Mouse (Mus musculus): ENCODE results near the gene 4931409K22Rik.

The 4931409K22Rik gene

DNA sequence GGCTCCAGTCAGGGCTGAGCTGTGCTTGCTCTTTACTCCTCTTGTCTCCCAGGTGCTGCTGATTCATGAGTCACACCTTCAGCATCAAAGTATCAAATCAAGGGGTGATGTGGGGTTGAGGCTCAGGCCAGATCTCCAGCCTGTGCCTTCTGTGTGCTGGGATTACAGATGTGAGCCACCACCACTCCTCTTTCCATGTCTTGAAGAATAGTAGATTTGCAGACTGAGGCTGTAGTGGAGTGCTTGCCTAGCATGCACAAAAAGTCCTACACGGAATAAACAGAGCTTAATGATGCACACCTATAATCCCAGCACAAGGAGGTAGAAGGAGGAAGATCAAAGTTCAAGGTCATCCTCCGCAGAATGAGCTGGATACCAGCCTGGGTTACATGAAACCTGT lies at the start of gene 4931409K22Rik:
4931409K22Rik (minus strand) TSS at position 101 of the 400 bp plus-strand sequence.
- ATAC-seq (ENCODE audit: low TSS enrichment), result no peak

- no peak for ATAC-seq (ENCODE audit: low TSS enrichment)
Measured at GRCm38 (mm10) chr5:24605980-24606665, 49.5 kb upstream of the 4931409K22Rik start.

- no peak for ATAC-seq (ENCODE audit: low TSS enrichment)
Measured at GRCm38 (mm10) chr5:24605321-24605979, 48.8 kb upstream of the 4931409K22Rik start.

GRCm38 (mm10) chr5:24604656-24605100 lies 48.1 kb upstream of the 4931409K22Rik start:
- peak; percentile 69 for ATAC-seq (ENCODE audit: low TSS enrichment)

- peak; percentile 6 for ATAC-seq (ENCODE audit: low TSS enrichment)
Measured at GRCm38 (mm10) chr5:24604080-24604655, 47.6 kb upstream of the 4931409K22Rik start.

DNA sequence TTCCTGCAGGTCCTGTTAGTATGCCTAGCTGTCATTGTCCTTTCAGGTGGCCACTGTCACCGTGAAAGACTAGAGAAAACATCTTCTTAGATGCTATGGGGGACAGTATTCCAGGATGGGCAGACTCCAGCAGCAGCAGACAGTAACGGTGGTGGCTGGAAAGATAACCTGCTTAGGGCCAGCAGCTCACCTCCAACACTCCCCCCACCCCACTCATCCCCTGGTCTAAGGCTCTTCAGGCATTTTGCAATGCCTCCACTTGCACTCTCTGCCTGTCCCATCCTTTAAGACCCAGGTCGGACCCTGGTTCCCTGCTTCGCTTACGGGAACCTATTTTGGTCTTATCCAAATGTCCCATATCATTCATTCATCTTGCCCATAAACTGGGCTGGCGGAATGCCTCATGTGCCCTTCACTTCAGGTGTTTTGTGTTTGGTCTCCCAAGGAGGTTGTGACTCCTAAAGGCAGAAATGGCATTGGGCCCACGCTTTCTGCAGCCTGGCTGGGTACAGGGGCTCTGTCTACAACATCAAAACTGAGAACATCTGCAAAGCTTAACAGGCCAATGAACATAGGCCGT lies 46.9 kb upstream of the 4931409K22Rik start:
- ATAC-seq (ENCODE audit: low TSS enrichment), result no peak

DNA sequence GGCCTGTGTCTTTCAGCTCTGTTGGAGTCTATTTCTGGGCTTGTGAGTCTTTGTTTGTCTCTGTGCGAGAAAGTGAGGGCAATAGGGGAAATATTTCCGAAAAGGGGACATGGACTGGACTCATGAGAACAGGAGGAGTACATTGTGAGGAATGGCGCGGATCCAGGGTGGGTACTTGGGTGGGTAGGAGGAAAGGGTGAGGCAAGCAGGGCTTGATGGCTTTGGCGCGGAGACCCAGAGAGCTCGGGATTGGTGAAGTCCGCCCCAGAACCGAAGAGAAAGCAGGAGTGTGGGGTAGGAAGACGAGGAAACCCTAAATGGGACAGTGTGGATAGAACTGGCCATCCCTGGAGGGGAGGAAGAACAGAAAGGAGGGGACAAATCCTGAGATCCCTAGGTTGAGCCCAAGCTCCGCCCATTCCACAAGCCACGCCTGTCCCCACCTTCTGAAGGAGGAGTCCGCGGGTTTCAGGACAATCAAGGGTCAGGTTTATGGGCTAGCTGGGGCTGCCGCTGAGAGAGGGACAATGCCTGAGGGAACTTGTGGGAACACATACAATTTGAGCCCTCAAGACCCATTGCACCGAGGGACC lies 46.2 kb upstream of the 4931409K22Rik start:
- ATAC-seq (ENCODE audit: low TSS enrichment), result peak; percentile 13; the same call in 1 of the 2 replicates

- peak; percentile 20; the same call in 1 of the 2 replicates for ATAC-seq (ENCODE audit: low TSS enrichment)
Measured at GRCm38 (mm10) chr5:24601911-24602750, 45.5 kb upstream of the 4931409K22Rik start.

- ATAC-seq (ENCODE audit: low TSS enrichment), result no peak
Measured at GRCm38 (mm10) chr5:24601071-24601835, 44.6 kb upstream of the 4931409K22Rik start.

- ATAC-seq (ENCODE audit: low TSS enrichment), result no peak
Measured at GRCm38 (mm10) chr5:24600236-24600635, 43.6 kb upstream of the 4931409K22Rik start.

- ATAC-seq (ENCODE audit: low TSS enrichment), result no peak
Measured at GRCm38 (mm10) chr5:24599137-24599536, 42.5 kb upstream of the 4931409K22Rik start.

GRCm38 (mm10) chr5:24598570-24599006 lies 42.0 kb upstream of the 4931409K22Rik start:
- no peak for ATAC-seq (ENCODE audit: low TSS enrichment)

DNA sequence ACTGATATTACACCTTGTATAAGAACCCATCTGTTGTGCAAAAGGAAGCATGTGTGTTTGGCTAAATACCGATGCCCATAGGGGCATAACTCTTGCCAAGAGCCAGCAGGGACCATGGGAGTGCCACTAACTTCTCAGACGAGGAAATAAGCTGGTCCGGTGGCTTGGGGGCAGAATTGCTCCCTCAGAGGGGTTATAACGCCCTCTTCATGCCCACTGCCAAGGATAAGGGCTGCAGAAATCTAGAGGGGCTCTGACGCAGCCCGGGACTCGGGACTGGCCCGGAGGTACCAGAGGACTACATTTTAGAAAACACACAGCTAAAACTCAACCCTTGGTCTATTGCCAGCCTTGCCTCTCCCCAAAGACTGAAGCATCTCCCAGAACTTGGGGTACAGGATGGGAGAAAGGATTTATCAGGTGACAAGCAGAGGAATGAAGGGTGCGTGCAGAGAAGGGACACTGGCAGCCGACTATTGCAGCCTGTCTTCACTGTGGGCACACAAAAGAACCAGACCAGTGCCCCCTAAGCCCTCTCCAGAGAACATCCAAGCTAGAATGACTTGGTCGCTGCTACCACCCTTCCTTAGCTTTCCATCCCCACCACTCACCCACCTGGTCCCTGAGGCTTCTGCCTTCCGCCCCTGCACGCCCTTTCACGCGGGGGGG lies 41.4 kb upstream of the 4931409K22Rik start:
- ATAC-seq (ENCODE audit: low TSS enrichment), result no peak

- ATAC-seq (ENCODE audit: low TSS enrichment), result peak; percentile 49
Measured at GRCm38 (mm10) chr5:24597221-24597728, 40.7 kb upstream of the 4931409K22Rik start.

- ATAC-seq (ENCODE audit: low TSS enrichment), result peak; percentile 53
Measured at GRCm38 (mm10) chr5:24596519-24597171, 40.0 kb upstream of the 4931409K22Rik start.

- ATAC-seq (ENCODE audit: low TSS enrichment), result no peak
Measured at GRCm38 (mm10) chr5:24595786-24596380, 39.3 kb upstream of the 4931409K22Rik start.

DNA sequence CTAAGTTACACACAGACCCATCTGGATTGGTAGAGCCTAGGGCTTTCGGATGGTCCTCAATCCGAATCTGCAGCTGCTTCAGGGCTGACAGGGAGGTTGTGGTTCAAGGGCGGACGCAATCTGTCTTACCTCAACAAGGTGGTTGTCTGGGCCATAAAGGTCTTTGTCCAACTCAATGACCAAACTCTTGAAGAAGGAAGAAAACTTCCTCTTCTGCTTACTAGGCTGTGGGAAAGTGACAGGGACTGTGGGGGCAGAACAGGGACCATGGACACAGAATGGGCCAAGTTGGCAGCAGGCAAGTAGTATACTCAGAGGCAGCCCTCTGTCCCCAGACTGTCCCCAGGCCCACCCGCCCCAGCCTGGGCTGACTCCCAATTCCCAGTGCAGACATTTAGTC lies 38.7 kb upstream of the 4931409K22Rik start:
- ATAC-seq (ENCODE audit: low TSS enrichment), result no peak

DNA sequence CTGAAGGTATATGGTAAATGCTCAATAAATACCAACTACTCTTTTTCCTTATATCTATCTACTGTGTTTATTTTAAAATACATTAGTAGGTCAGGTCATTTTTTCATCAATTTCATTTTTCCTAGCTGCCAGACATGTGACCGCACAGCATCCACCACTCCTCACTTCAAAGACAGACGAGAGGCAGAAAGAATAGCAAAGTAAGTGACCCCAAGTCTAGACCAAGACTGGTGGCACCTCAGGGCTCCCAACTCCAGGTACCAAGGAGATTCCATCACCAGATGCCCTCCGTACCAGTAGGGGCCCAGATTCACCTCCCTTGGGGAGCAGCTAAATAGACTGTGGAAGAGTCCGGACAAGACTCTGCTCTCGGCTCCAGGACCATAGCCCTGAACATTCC lies 37.7 kb upstream of the 4931409K22Rik start:
- no peak for ATAC-seq (ENCODE audit: low TSS enrichment)

DNA sequence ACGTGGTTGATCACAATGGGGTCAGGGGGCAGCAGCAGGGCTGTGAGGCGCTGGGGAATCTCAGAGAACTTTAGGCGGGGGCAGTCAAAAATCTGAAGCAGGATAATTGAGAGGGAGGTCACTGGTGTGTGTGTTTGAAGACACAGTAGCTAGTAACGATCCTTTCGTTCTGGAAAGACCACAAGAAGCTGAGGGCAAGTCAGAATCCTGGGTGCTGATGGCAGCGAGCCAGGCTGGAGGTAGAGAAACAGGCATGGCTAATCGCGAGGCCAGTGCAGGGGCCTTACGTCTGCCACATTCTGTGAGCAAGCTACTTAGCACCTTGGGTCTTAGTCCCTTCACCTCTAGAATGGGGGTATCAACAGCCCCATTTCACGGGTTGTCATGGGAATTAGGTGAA lies 37.3 kb upstream of the 4931409K22Rik start:
- ATAC-seq (ENCODE audit: low TSS enrichment), result no peak

All from frontal cortex, adult (tissue).